Mouse (Mus musculus): Measurements from ENCODE around the gene Terb2. TPM values are rescaled to one million over a fixed set of nuclear protein-coding genes. Genes with fewer than 3 reads are reported as not detected.
A peak's percentile ranks its signal among the peaks of the same experiment; 100 is the strongest.

Terb2 gene
- polyA plus RNA-seq, 1 experiment from 2014 or later = not detected

GRCm38 (mm10) chr2:122241935-122242334 is 55.9 kb downstream of the Terb2 start:
- Histone ChIP-seq H3K27ac (no peak overlapping the region), H3K9me3 (no peaks in the 10 kb centered on the region), H3K36me3 (no peaks in the 10 kb centered on the region), H3K27me3 (ENCODE audit: insufficient read depth, poor library complexity, severe bottlenecking) (no peaks in the 10 kb centered on the region), H3K4me1 (0 out of 2 replicates have a peak, but pooled peaks cover 5% of the 10 kb centered on the region), H3K4me3 (no peak overlapping the region)
- 69% methylated on average over 6 of the region's 6 CpGs for WGBS
- DNase-seq (ENCODE audit: low spot score) = no peak

GRCm38 (mm10) chr2:122243671-122244131 is 57.6 kb downstream of the Terb2 start:
- no peaks in the 10 kb centered on the region for H3K36me3 ChIP-seq
- peak; percentile 84 for DNase-seq (ENCODE audit: low spot score)
- H3K27me3 ChIP-seq (ENCODE audit: insufficient read depth, poor library complexity, severe bottlenecking) = no peaks in the 10 kb centered on the region
- no peaks in the 10 kb centered on the region for H3K9me3 ChIP-seq
- peak overlapping the region; percentile 62 for H3K27ac ChIP-seq
- no peak overlapping the region for H3K4me3 ChIP-seq
- H3K4me1 ChIP-seq = 0 out of 2 replicates have a peak, but pooled peaks cover 5% of the 10 kb centered on the region
- 3% methylated on average over 3 of the region's 3 CpGs for WGBS

GRCm38 (mm10) chr2:122247786-122248185 is 61.7 kb downstream of the Terb2 start:
- peaks cover 2% of the 10 kb centered on the region for H3K36me3 ChIP-seq
- H3K9me3 ChIP-seq = no peaks in the 10 kb centered on the region
- WGBS = 81% methylated on average over 10 of the region's 10 CpGs
- DNase-seq (ENCODE audit: low spot score) = no peak
- 0 out of 2 replicates have a peak, but pooled peaks cover 5% of the 10 kb centered on the region for H3K4me1 ChIP-seq
- H3K4me3 ChIP-seq = no peak overlapping the region
- no peak overlapping the region for H3K27ac ChIP-seq
- H3K27me3 ChIP-seq (ENCODE audit: insufficient read depth, poor library complexity, severe bottlenecking) = no peaks in the 10 kb centered on the region

GRCm38 (mm10) chr2:122255997-122256396 is 69.9 kb downstream of the Terb2 start:
- Histone ChIP-seq H3K9me3 (no peaks in the 10 kb centered on the region), H3K27ac (no peak overlapping the region), H3K36me3 (peaks cover 3% of the 10 kb centered on the region; the same call in 1 of the 2 replicates), H3K4me1 (no peaks in the 10 kb centered on the region), H3K4me3 (no peak overlapping the region), H3K27me3 (ENCODE audit: insufficient read depth, poor library complexity, severe bottlenecking) (no peaks in the 10 kb centered on the region)
- no peak for DNase-seq (ENCODE audit: low spot score)
- WGBS = 88% methylated on average over 5 of the region's 5 CpGs

Other genes with a start within 250 kb of the Terb2 start
- 41.5 and 49.3 TPM in 2 replicates for gene Ctdspl2, start 230.3 kb upstream of the Terb2 start, polyA plus RNA-seq (2016; fragmentation: Nextera tagmentation; extraction: Ambion mirVana)
- 0.06 and 0.25 TPM in 2 replicates for gene Mageb3, start 230.2 kb upstream of the Terb2 start, polyA plus RNA-seq (2016; fragmentation: Nextera tagmentation; extraction: Ambion mirVana)
- gene Eif3j1, start 157.7 kb upstream of the Terb2 start, polyA plus RNA-seq (2016; fragmentation: Nextera tagmentation; extraction: Ambion mirVana) = 13.2 and 16.2 TPM in 2 replicates
- 8.2 and 8.8 TPM in 2 replicates for gene Spg11, start 67.9 kb upstream of the Terb2 start, polyA plus RNA-seq (2016; fragmentation: Nextera tagmentation; extraction: Ambion mirVana)
- gene B2m, start 38.6 kb upstream of the Terb2 start, polyA plus RNA-seq (2016; fragmentation: Nextera tagmentation; extraction: Ambion mirVana) = 143 and 154 TPM in 2 replicates
- 0.11 TPM in 1 of 2 replicates, not detected in the other for gene Trim69, start 25.6 kb upstream of the Terb2 start, polyA plus RNA-seq (2016; fragmentation: Nextera tagmentation; extraction: Ambion mirVana)
- 0.05 TPM in 1 of 2 replicates, not detected in the other for gene Patl2, start 83 bp upstream of the Terb2 start, polyA plus RNA-seq (2016; fragmentation: Nextera tagmentation; extraction: Ambion mirVana)
- 40.8 and 41.3 TPM in 2 replicates for gene Sord, start 48.5 kb downstream of the Terb2 start, polyA plus RNA-seq (2016; fragmentation: Nextera tagmentation; extraction: Ambion mirVana)
- not detected in 2 replicates for gene Duox2, start 112.2 kb downstream of the Terb2 start, polyA plus RNA-seq (2016; fragmentation: Nextera tagmentation; extraction: Ambion mirVana)
- gene Duoxa2, start 112.6 kb downstream of the Terb2 start, polyA plus RNA-seq (2016; fragmentation: Nextera tagmentation; extraction: Ambion mirVana) = 0.26 TPM in 1 of 2 replicates, not detected in the other
- not detected in 2 replicates for gene Duoxa1, start 127.5 kb downstream of the Terb2 start, polyA plus RNA-seq (2016; fragmentation: Nextera tagmentation; extraction: Ambion mirVana)
- gene Duox1, start 129.4 kb downstream of the Terb2 start, polyA plus RNA-seq (2016; fragmentation: Nextera tagmentation; extraction: Ambion mirVana) = 0.02 TPM in 1 of 2 replicates, not detected in the other
- gene Shf, start 182.9 kb downstream of the Terb2 start, polyA plus RNA-seq (2016; fragmentation: Nextera tagmentation; extraction: Ambion mirVana) = 3.2 and 5.4 TPM in 2 replicates
- 0.10 and 0.26 TPM in 2 replicates for gene Slc28a2, start 240.2 kb downstream of the Terb2 start, polyA plus RNA-seq (2016; fragmentation: Nextera tagmentation; extraction: Ambion mirVana)